Mouse (Mus musculus): Measurements from ENCODE around the gene Tmem98. TPM values are rescaled to one million over a fixed set of nuclear protein-coding genes. Genes with fewer than 3 reads are reported as not detected.

Gene Tmem98
- polyA plus RNA-seq, 1 experiment from 2014 or later = 152 TPM

DNA sequence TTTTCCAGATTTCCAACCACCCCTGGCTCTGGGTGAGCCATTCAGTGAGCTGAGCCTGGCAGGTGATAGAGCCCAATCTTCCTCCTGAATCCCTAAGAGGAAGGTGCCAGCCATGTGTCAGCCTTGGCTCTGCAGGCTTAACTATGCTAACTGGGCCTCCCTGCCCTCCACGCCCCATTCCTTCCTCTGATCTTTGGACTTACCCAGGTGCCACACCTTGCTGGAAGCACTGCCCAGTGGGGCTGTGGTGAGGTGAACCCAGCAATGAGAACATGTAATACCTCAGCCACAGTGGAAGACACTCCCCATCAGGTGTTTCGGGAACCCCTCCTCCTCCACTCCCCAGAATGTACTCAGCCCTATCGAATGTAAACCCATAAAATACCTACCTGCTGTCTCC is 10.1 kb downstream of the Tmem98 start:
- H3K36me3 ChIP-seq (ENCODE audit: control insufficient read depth, insufficient read depth, low read length) = peaks cover 7% of the 10 kb centered on the region; the same call in 1 of the 2 replicates
- 79% methylated on average over 3 of the region's 3 CpGs for WGBS

GRCm38 (mm10) chr11:80821296-80821695 is 11.3 kb downstream of the Tmem98 start:
- H3K27me3 ChIP-seq (ENCODE audit: control insufficient read depth, insufficient read depth, low read length) = no peaks in the 10 kb centered on the region
- peak; percentile 51 for DNase-seq (ENCODE audit: low spot score)
- no peaks in the 10 kb centered on the region for H3K9me3 ChIP-seq (ENCODE audit: control insufficient read depth, low read length)
- H3K4me2 ChIP-seq (ENCODE audit: low read depth, severe bottlenecking) = no peak overlapping the region
- H3K36me3 ChIP-seq (ENCODE audit: control insufficient read depth, insufficient read depth, low read length) = peaks cover 7% of the 10 kb centered on the region; the same call in 1 of the 2 replicates
- no peak overlapping the region for H3K27ac ChIP-seq (replicated peaks; ENCODE audit: low read depth, low read length)
- H3K4me3 ChIP-seq (ENCODE audit: low read depth, low read length) = no peak overlapping the region
- ATAC-seq (ENCODE audit: insufficient number of reproducible peaks, low FRiP score, low TSS enrichment, low read depth) = no peak
- peaks cover 3% of the 10 kb centered on the region; the same call in 1 of the 2 replicates for H3K4me1 ChIP-seq (ENCODE audit: control insufficient read depth, insufficient read depth, low read length)
- no peak overlapping the region for H3K9ac ChIP-seq (ENCODE audit: low read length)
- 49% methylated on average over 14 of the region's 14 CpGs for WGBS

More for the DNA sequence above, 10.1 kb downstream of the Tmem98 start:
- H3K9ac ChIP-seq (ENCODE audit: low read length) = no peak overlapping the region
- peaks cover 3% of the 10 kb centered on the region; the same call in 1 of the 2 replicates for H3K4me1 ChIP-seq (ENCODE audit: control insufficient read depth, insufficient read depth, low read length)
- DNase-seq (ENCODE audit: low spot score) (no peak), ATAC-seq (ENCODE audit: insufficient number of reproducible peaks, low FRiP score, low TSS enrichment, low read depth) (no peak)
- H3K4me3 ChIP-seq (ENCODE audit: low read depth, low read length) = no peak overlapping the region
- H3K27ac ChIP-seq (replicated peaks; ENCODE audit: low read depth, low read length) = no peak overlapping the region
- H3K27me3 ChIP-seq (ENCODE audit: control insufficient read depth, insufficient read depth, low read length) = no peaks in the 10 kb centered on the region
- H3K4me2 ChIP-seq (ENCODE audit: low read depth, severe bottlenecking) = no peak overlapping the region
- no peaks in the 10 kb centered on the region for H3K9me3 ChIP-seq (ENCODE audit: control insufficient read depth, low read length)

DNA sequence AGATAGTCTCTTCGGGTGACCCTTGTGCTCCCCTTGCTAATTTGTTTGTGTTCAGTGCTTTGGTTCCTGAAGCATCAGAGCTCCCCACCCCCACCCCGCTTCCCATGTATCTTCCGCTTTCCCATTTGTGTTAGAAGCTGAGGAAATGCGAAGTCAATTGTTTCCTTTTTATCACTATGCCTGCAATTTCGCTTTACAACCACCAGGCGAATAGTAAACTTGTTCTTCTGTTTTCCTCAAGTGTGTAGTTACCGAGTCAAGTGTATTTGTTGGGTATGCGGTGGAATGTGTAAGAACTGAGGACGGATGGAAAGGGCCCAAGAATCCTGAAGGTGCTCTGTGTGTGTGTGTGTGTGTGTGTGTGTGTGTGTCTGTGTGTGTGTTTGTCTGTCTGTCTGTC is 11.8 kb downstream of the Tmem98 start:
- no peak overlapping the region for H3K4me2 ChIP-seq (ENCODE audit: low read depth, severe bottlenecking)
- H3K27ac ChIP-seq (replicated peaks; ENCODE audit: low read depth, low read length) = no peak overlapping the region
- peaks cover 3% of the 10 kb centered on the region; the same call in 1 of the 2 replicates for H3K4me1 ChIP-seq (ENCODE audit: control insufficient read depth, insufficient read depth, low read length)
- no peaks in the 10 kb centered on the region for H3K9me3 ChIP-seq (ENCODE audit: control insufficient read depth, low read length)
- H3K36me3 ChIP-seq (ENCODE audit: control insufficient read depth, insufficient read depth, low read length) = peaks cover 7% of the 10 kb centered on the region; the same call in 1 of the 2 replicates
- WGBS = 83% methylated on average over 9 of the region's 9 CpGs
- H3K4me3 ChIP-seq (ENCODE audit: low read depth, low read length) = no peak overlapping the region
- no peak overlapping the region for H3K9ac ChIP-seq (ENCODE audit: low read length)
- DNase-seq (ENCODE audit: low spot score) (no peak), ATAC-seq (ENCODE audit: insufficient number of reproducible peaks, low FRiP score, low TSS enrichment, low read depth) (no peak)
- no peaks in the 10 kb centered on the region for H3K27me3 ChIP-seq (ENCODE audit: control insufficient read depth, insufficient read depth, low read length)

DNA sequence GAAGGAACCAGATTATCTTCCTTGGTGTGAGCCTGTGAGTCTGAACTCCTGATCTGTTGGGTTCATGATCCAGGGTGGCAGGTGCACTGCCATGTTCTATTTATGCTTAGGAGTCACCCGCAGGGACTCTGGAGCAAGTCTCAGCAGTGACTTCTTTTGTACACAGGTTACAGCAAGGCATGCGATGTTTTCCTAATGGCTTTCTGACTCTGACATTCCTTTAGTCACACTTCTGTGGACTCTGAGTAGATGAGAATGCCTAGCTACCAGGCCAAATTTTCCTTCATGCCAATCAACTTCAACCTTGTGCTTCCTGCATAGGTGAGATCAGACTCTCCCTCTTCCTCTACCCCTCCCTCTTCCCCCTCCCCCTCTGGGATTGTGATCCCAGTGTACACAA is 25.4 kb downstream of the Tmem98 start:
- no peak for ATAC-seq (ENCODE audit: insufficient number of reproducible peaks, low FRiP score, low TSS enrichment, low read depth)
- H3K9ac ChIP-seq (ENCODE audit: low read length) = no peak overlapping the region
- 90% methylated on average over 2 of the region's 2 CpGs for WGBS
- H3K36me3 ChIP-seq (ENCODE audit: control insufficient read depth, insufficient read depth, low read length) = no peaks in the 10 kb centered on the region
- H3K4me3 ChIP-seq (ENCODE audit: low read depth, low read length) = no peak overlapping the region
- H3K27me3 ChIP-seq (ENCODE audit: control insufficient read depth, insufficient read depth, low read length) = no peaks in the 10 kb centered on the region
- no peaks in the 10 kb centered on the region for H3K4me1 ChIP-seq (ENCODE audit: control insufficient read depth, insufficient read depth, low read length)
- H3K27ac ChIP-seq (replicated peaks; ENCODE audit: low read depth, low read length) = no peak overlapping the region
- DNase-seq (ENCODE audit: low spot score) = no peak
- no peak overlapping the region for H3K4me2 ChIP-seq (ENCODE audit: low read depth, severe bottlenecking)
- no peaks in the 10 kb centered on the region for H3K9me3 ChIP-seq (ENCODE audit: control insufficient read depth, low read length)

- 70% methylated on average over 4 of the region's 4 CpGs for WGBS
- no peaks in the 10 kb centered on the region for H3K4me1 ChIP-seq (ENCODE audit: control insufficient read depth, insufficient read depth, low read length)
- H3K4me3 ChIP-seq (ENCODE audit: low read depth, low read length) = no peak overlapping the region
- ATAC-seq (ENCODE audit: insufficient number of reproducible peaks, low FRiP score, low TSS enrichment, low read depth) (no peak), DNase-seq (ENCODE audit: low spot score) (no peak)
- H3K9me3 ChIP-seq (ENCODE audit: control insufficient read depth, low read length) = no peaks in the 10 kb centered on the region
- H3K27me3 ChIP-seq (ENCODE audit: control insufficient read depth, insufficient read depth, low read length) = no peaks in the 10 kb centered on the region
- H3K4me2 ChIP-seq (ENCODE audit: low read depth, severe bottlenecking) = no peak overlapping the region
- H3K27ac ChIP-seq (replicated peaks; ENCODE audit: low read depth, low read length) = no peak overlapping the region
- no peak overlapping the region for H3K9ac ChIP-seq (ENCODE audit: low read length)
- no peaks in the 10 kb centered on the region for H3K36me3 ChIP-seq (ENCODE audit: control insufficient read depth, insufficient read depth, low read length)
These were observed 25.9 kb downstream of the Tmem98 start for GRCm38 (mm10) chr11:80835841-80836240.

- Histone ChIP-seq H3K4me3 (ENCODE audit: low read depth, low read length) (no peak overlapping the region), H3K9me3 (ENCODE audit: control insufficient read depth, low read length) (no peaks in the 10 kb centered on the region), H3K36me3 (ENCODE audit: control insufficient read depth, insufficient read depth, low read length) (no peaks in the 10 kb centered on the region), H3K27ac (replicated peaks; ENCODE audit: low read depth, low read length) (no peak overlapping the region), H3K4me1 (ENCODE audit: control insufficient read depth, insufficient read depth, low read length) (no peaks in the 10 kb centered on the region), H3K9ac (ENCODE audit: low read length) (no peak overlapping the region), H3K4me2 (ENCODE audit: low read depth, severe bottlenecking) (no peak overlapping the region), H3K27me3 (ENCODE audit: control insufficient read depth, insufficient read depth, low read length) (no peaks in the 10 kb centered on the region)
- ATAC-seq (ENCODE audit: insufficient number of reproducible peaks, low FRiP score, low TSS enrichment, low read depth) (no peak), DNase-seq (ENCODE audit: low spot score) (no peak)
- 65% methylated on average over 1 of the region's 1 CpGs for whole genome bisulfite sequencing
These were observed 28.7 kb downstream of the Tmem98 start for GRCm38 (mm10) chr11:80838724-80839123.

- no peak overlapping the region for H3K9ac ChIP-seq (ENCODE audit: low read length)
- ATAC-seq (ENCODE audit: insufficient number of reproducible peaks, low FRiP score, low TSS enrichment, low read depth) (no peak), DNase-seq (ENCODE audit: low spot score) (no peak)
- H3K9me3 ChIP-seq (ENCODE audit: control insufficient read depth, low read length) = no peaks in the 10 kb centered on the region
- no peaks in the 10 kb centered on the region for H3K27me3 ChIP-seq (ENCODE audit: control insufficient read depth, insufficient read depth, low read length)
- H3K4me2 ChIP-seq (ENCODE audit: low read depth, severe bottlenecking) = no peak overlapping the region
- H3K27ac ChIP-seq (replicated peaks; ENCODE audit: low read depth, low read length) = no peak overlapping the region
- H3K4me1 ChIP-seq (ENCODE audit: control insufficient read depth, insufficient read depth, low read length) = no peaks in the 10 kb centered on the region
- H3K36me3 ChIP-seq (ENCODE audit: control insufficient read depth, insufficient read depth, low read length) = no peaks in the 10 kb centered on the region
- 87% methylated on average over 2 of the region's 2 CpGs for WGBS
- no peak overlapping the region for H3K4me3 ChIP-seq (ENCODE audit: low read depth, low read length)
These were observed 33.5 kb downstream of the Tmem98 start for GRCm38 (mm10) chr11:80843435-80843834.

- DNase-seq (ENCODE audit: low spot score) (no peak), ATAC-seq (ENCODE audit: insufficient number of reproducible peaks, low FRiP score, low TSS enrichment, low read depth) (no peak)
- Histone ChIP-seq H3K36me3 (ENCODE audit: control insufficient read depth, insufficient read depth, low read length) (no peaks in the 10 kb centered on the region), H3K27ac (replicated peaks; ENCODE audit: low read depth, low read length) (no peak overlapping the region), H3K9me3 (ENCODE audit: control insufficient read depth, low read length) (no peaks in the 10 kb centered on the region), H3K9ac (ENCODE audit: low read length) (no peak overlapping the region), H3K27me3 (ENCODE audit: control insufficient read depth, insufficient read depth, low read length) (no peaks in the 10 kb centered on the region), H3K4me2 (ENCODE audit: low read depth, severe bottlenecking) (no peak overlapping the region), H3K4me3 (ENCODE audit: low read depth, low read length) (no peak overlapping the region), H3K4me1 (ENCODE audit: control insufficient read depth, insufficient read depth, low read length) (no peaks in the 10 kb centered on the region)
- WGBS = 23% methylated on average over 7 of the region's 7 CpGs
These were observed 35.5 kb downstream of the Tmem98 start for GRCm38 (mm10) chr11:80845486-80845885.

GRCm38 (mm10) chr11:80846115-80846514 is 36.1 kb downstream of the Tmem98 start:
- ATAC-seq (ENCODE audit: insufficient number of reproducible peaks, low FRiP score, low TSS enrichment, low read depth) (no peak), DNase-seq (ENCODE audit: low spot score) (peak; percentile 23)
- H3K36me3 ChIP-seq (ENCODE audit: control insufficient read depth, insufficient read depth, low read length) = no peaks in the 10 kb centered on the region
- WGBS = 40% methylated on average over 3 of the region's 3 CpGs
- H3K4me3 ChIP-seq (ENCODE audit: low read depth, low read length) = no peak overlapping the region
- H3K27me3 ChIP-seq (ENCODE audit: control insufficient read depth, insufficient read depth, low read length) = no peaks in the 10 kb centered on the region
- H3K4me2 ChIP-seq (ENCODE audit: low read depth, severe bottlenecking) = no peak overlapping the region
- H3K9ac ChIP-seq (ENCODE audit: low read length) = no peak overlapping the region
- no peaks in the 10 kb centered on the region for H3K9me3 ChIP-seq (ENCODE audit: control insufficient read depth, low read length)
- H3K27ac ChIP-seq (replicated peaks; ENCODE audit: low read depth, low read length) = no peak overlapping the region
- H3K4me1 ChIP-seq (ENCODE audit: control insufficient read depth, insufficient read depth, low read length) = no peaks in the 10 kb centered on the region

Data from limb, embryonic 11.5 days (tissue).